Mouse (Mus musculus) liver, adult 2 months (tissue): ENCODE results near the gene Thap3.

Experiments
- CTCF ChIP-seq: fragments of 200-500 bp; IDR thresholded peaks from 2 replicates; pipeline ENCODE4 v1.5.1; 2011; ENCODE audit warnings: low read depth, low read length, control low read depth
- POLR2A ChIP-seq: fragments of 200-500 bp; IDR thresholded peaks from 2 replicates; pipeline ENCODE4 v1.6.1; 2011; ENCODE audit warnings: low read length, control low read depth; ENCODE audit not compliant: insufficient read depth; ENCODE audit errors: extremely low read depth

GRCm38 (mm10) chr4:152027524-152027923 lies 38.7 kb upstream of the Thap3 start, which contains the start of gene Zbtb48:
- TF ChIP-seq CTCF: no peak
- peak; percentile 67 for TF ChIP-seq POLR2A
